Mouse (Mus musculus): ENCODE measurements around the gene Cep19. TPM values are rescaled to one million over a fixed set of nuclear protein-coding genes. Genes with fewer than 3 reads are reported as not detected.
"Not testable (repeated sequence)": the region's sequence is repeated elsewhere in the genome, so short reads cannot be mapped to it uniquely, and the experiment has no call there.

The Cep19 gene
- total RNA-seq (2021): 10 to 100 TPM; 62.9 to 65.4 TPM

DNA sequence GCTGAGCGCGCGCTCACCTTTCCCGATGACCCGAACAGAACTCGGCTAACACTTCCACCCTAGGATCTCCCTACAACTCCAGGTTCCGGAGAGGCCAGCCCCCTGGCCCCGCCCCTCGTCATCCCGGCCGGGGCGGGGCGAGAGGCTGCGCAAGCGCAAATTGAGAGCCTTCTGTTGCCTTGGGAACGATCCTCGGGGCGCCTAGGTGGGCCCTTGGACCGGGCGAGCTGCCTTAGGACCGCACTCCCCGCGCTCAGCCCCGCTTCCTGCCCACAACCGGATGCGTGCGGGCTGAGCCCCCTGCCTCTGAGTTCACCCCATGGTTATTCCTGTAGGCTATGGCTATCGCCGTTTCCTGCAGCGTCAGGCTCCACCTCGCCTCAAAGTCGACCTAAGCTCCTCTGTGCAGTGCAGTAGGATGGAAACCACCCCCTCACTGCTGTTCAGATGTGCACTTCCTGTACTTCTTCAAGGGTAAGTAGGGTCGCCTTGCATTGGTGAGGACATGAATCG, at the start of gene Cep19, which contains the start of gene Pigx:
Gene Cep19 (plus strand): TSS at position 163 of the 513 bp plus-strand sequence.
Gene Pigx (minus strand): TSS at position 103 of the 513 bp plus-strand sequence.
- DNase-seq (ENCODE audit: extremely low spot score in 1 of 2, low spot score in 1 of 2): peak; percentile 73 to 84

DNA sequence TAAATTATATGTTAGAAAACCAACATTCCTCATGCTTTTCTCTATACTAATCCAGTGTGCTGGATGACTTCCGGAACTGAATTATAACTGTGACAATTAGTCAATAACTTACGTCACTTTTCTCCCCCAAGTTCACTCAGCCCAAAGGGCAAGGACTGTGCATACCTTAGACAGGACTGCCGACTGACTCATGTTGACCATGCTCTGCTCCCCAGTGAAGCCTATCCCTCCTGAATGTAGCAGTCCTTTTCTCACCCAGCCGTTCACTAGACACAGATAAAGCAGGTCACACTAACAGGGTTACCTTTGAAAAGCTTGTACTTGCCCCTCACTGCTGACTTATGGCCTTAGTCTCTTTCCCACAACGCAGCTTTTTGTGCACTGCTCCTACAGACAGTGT, 40.8 kb upstream of the Cep19 start:
- DNase-seq (ENCODE audit: extremely low spot score in 1 of 2, low spot score in 1 of 2): no peak

DNA sequence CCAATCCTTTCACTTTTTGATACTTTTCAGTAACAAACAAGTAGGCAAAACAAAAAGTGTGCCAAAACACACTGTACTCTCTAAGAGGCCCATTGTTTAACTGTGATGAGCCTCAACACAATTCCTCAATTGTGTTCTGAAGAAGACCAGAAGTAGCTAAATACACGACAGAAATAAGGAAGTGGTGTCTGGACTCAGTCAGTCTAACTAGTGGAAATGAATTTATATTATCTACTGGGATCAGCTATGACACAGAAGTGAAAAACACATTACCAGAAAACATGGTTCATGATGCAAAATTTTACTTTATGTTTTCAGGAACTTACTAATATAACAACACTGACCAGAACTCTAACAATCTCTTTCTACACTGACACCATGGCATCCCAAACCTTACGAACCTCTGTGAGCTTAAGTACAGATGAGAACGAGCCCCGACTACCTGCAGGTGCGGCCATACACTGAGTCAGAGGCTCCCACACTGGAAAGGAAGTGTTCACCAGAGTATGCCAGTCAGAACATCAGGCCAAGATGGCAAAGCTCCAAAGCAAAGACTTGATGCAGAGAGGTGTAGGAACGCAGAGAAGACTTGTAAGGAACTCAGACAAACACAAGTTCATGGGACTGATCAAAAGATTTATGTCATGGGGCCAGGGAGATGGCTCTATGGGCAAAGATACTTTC, 39.6 kb upstream of the Cep19 start:
- DNase-seq (ENCODE audit: extremely low spot score in 1 of 2, low spot score in 1 of 2): no peak

DNA sequence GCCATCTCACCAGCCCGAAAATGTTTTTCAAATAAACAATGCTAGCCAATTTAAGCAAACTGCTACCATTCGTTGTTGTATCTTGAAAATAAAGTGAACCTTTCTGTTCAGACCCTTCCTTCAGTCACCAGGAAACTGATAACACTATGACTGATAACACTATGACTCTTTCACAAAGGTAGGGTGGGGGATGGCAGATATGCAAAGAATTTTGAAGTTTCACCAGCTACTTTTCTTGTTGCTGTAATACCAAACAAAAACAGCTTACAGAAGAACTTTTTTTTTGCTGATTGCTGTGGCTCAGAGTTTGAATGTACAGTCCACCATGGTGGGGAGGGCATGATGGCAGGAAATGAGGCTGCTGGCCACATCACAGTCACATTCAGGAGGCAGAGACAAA, 37.4 kb upstream of the Cep19 start:
- DNase-seq (ENCODE audit: extremely low spot score in 1 of 2, low spot score in 1 of 2): no peak

DNA sequence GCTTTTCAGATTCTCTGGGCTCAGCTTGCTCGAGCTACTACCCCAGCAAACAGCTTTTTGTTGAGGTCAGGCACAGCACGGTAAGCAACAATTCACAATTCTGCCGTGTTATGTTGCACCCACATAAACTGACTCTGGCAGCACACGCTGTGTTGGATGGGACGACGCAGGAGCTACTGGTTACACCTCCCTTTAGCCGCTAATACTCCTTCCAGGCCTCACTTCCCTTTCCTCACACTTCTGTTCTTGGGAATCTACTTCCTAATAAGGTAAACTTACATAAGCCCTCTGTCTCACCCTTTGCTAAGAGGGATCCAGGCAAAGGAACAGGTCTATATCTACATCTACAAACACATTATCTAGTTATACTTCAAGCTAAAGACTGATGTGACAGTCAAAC, 35.7 kb upstream of the Cep19 start:
- no peak for DNase-seq (ENCODE audit: extremely low spot score in 1 of 2, low spot score in 1 of 2)

DNA sequence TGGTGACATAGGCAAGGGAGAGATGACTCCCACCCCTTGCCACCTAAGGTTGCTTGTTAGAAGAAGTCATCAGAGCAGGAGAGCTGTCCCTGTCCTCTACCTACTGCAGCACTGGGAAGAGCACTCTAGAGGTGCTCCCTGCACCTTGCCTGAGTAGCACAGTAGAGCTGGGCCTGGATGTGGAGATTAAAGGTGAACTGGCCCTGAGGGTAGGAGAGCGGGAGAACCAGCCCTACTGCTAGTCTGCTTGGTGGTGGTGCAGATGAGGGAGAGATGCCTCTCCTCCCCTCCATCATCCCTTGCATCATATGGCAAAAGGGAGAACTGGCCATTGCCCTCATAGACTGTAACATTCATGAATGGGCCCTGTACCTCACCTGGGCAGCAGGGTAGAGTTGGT, 32.7 kb upstream of the Cep19 start:
- no peak for DNase-seq (ENCODE audit: extremely low spot score in 1 of 2, low spot score in 1 of 2)

DNA sequence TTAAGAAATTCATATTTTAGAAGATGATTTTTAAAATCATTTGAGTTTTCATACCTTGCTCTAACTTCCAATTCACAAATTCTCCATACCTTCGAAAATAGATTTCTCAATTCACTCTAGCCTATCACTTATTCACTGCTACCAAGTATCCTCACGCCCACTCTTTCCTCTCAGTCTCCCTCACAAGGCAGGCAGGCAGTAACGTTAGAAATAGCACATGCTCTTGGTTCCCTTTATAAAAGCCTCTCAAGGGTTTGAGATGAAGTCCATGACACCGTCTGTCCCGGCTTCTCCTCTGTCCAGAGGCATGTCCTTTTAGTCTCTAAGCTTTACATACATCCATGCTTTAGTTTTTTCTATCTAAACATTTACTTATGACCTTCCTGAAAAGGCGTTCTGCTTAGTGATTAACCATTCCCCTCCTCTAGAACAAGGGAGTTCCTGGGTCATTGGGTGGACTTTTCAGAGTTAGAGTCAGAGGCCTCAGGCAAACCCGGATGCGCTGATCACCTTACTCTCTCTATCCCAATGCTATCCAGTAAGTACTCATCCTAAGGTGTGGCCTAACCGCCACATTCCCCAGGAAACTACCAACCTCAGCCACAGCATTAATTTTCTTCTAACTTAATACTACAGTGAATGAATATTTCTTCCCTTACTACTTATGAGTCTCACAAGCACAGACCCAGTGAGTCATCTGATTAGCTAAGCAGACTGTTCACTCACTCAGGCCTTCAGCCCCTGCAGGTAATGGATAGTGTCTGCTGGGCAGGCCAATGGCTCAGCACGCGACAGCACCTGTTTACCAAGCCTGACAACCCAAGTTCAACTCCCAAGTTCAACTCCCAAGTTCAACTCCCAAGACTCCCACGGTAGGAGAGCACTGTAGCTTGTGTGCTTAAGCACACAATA, 31.0 kb upstream of the Cep19 start:
- DNase-seq (ENCODE audit: extremely low spot score in 1 of 2, low spot score in 1 of 2): no peak

DNA sequence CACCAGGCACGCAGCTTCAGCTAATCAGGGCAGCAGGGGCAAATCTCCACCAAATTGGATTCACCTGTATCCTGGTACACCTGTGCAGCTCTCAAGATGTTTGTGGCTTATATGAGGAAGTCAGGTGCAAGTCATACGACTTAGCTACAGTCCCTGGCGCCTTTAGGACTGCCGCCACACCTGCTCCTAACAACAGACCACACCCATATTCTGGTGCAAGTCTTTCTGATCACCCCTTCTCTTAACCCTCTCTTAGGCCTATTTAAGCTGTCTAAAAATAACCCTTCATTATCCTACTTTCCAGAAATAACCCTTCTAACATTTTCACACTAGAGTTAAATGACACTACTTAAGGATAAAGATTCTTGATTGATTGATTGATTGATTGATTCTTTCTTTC, 29.5 kb upstream of the Cep19 start:
- not testable (repeated sequence) for DNase-seq (ENCODE audit: extremely low spot score in 1 of 2, low spot score in 1 of 2)

DNA sequence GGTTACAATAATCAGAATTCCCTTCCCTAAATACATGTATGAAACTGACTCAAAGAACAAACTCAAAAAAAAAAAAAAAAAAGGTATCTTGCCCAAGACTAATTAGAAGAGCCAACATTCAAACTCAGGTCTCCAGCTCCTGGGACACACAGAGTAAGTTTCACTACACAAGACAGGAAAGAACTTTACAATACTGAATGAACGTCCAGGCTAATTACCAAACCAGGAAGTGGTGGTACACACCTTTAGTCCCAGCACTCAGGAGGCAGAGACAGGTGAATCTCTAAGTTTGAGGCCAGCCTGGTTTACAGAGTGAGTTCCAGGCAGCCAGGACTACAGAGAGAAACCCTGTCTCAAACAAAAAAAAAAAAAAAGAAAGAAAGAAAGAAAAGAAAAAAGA, 23.8 kb upstream of the Cep19 start:
- no peak for DNase-seq (ENCODE audit: extremely low spot score in 1 of 2, low spot score in 1 of 2)

DNA sequence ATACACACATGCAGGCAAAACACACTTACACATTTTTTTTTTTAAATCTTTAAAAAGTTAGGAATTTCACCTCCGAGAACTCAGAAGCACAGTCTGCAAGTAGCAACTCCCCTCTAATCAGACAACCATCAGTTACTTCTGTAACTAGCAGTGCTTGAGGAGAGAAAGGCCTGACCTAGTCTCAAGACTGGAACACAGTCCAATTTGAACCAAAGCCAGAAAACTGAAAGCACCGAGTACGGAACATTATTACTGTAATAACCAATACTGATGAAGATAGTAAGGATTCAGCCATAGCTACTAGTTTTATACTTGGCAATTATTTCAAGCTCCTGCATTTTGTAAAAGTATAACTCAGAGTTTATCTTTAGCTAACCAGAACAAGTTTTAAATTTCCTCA, 23.2 kb upstream of the Cep19 start:
- DNase-seq (ENCODE audit: extremely low spot score in 1 of 2, low spot score in 1 of 2): no peak

DNA sequence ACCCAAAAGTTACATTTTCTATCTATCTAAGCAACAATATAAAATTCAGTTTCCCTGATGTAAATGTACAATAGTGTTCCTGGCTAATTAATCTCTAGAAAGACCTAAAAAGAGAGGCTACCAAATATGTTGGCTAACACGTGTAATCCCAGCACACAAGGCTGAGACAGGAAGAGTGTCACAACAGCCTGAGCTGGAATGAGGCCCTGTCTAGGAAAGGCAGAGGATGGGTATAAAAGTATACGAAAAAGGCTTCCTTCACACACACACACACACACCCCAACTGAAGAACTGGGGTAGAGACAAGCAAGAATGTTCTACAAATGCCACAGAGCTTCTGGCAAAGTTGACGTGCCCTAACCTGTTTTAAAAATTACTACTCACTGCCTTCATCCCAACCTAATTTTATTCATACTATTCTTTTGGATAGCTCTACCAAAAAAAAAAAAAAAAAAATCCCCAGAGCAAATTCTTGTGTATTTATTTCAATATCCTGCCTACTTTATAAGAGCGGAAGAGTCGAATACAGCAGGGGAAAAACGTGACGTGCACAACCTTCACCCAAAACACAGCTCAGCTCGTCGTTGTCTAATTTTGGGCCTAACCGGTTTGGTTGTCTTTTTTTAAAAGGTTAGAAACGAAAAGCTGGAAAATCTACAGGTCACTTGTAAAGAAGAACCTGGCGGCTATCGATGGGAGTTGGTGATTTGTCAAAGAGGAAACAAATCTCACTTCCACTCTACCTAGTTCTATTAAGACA, 21.8 kb upstream of the Cep19 start:
- no peak for DNase-seq (ENCODE audit: extremely low spot score in 1 of 2, low spot score in 1 of 2)

DNA sequence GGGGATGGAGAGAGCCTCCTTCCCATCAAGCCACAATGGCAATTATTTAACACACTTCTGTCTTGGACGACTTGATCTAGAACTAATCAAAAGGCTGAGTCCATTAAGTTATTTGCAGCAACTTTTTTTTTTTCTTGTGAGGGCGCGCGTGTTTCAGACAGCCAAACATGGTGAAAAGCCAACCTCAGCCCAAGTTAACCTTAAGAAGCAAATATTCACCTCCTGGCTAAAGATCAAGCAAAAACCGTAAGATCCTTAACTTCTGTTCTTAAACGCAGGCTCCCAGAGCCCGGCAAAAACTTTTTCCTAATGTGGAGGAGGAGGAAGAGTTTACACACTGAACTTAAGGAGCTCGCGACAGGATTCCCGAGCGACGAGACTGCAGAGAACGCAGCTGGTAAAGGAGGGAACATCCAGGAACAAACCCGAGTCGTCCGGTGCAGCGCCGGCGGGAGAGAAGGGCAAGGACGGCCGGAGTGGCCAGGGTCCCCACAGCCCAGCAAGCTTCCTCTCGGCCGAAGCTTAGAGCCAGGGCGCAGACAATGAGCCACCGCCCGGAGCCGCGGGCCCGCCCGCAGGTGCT, 21.1 kb upstream of the Cep19 start:
- DNase-seq (ENCODE audit: extremely low spot score in 1 of 2, low spot score in 1 of 2): peak; percentile 16 to 23

DNA sequence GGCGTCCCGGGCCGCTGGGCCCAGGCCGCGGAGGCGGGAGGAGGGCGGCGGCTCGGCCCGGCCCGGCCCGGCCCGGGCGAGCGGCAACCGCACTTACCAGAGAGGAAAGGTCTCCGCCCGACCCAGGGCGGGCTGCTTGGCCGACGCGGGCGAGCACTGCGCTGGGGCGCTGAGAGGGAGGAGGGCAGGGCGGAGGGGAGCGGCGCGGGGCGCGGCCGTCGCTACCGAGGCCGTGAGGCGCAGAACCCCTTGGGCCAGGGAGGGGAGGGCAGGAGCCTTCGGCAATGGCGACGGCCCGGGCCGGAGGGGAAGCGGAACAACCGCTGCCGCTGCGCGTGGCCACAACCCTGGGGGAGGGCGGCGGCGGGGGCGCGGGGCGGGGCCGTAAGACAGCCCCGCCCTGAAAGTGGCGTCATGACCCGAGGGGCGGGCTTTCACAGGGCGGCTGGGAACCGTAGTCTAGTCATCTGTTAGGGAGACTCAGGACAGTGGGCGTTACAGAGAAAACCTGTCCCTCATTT, 20.5 kb upstream of the Cep19 start, which contains the start of gene Pak2:
Gene Pak2 (minus strand): TSS at position 352 of the 521 bp plus-strand sequence.
- peak; percentile 70 to 72 for DNase-seq (ENCODE audit: extremely low spot score in 1 of 2, low spot score in 1 of 2)

DNA sequence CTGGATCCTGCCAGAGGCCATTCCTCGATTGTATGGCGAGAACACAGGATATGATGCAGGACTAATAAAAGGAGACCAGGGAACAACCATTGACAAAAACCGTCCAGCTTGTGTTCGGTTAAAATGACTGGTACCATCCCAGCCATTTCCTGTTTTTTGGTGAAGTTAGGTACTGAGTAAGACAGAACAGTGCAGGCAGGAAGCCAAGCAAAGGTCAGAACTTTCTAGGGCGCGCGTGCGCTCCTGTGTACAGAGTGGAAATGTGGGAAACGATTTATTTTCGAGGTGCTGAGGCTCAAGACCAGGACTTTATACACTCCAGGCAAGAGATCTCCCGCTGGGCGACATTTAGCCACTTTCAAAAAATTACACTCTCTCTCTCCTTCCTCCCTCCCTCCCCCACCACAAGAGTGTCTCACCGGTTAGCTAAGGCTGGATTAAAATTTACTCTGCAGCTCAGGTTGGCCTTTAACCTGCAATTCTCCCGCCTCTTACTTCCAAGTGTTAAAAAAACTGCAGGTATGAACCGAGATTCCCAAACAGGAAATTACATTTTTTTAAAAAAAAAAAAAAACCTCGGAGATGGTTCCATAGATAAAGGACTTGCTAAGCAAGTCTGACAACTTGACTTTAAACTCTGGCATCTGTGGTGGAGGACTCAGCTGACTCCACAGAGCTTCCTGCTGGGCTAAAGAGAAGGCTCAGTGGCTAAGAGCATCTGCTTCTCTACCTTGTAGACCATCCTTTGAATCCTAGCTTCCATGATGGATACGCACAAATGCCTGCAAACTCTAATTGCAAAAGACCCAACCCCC, 11.8 kb upstream of the Cep19 start:
- DNase-seq (ENCODE audit: extremely low spot score in 1 of 2, low spot score in 1 of 2): no peak

DNA sequence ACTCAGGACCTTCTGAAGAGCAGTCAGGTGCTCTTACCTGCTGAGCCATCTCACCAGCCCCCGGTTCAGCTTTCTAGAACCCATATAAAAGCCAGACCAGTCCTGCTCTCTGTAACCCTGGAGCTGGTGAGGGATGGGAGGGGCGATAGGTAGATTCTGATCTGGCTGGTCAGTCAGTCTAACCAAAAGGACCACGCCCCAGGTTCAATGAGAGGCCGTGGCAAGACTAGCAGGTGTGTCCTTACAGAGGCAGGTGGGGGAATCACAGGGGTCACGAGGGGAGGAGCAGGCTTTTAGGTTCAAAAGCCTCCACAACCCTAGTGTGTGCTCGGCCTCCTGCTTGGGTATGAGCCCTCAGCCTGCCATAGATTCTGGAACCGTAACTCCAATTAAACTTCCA, 8.1 kb upstream of the Cep19 start:
- no peak for DNase-seq (ENCODE audit: extremely low spot score in 1 of 2, low spot score in 1 of 2)

DNA sequence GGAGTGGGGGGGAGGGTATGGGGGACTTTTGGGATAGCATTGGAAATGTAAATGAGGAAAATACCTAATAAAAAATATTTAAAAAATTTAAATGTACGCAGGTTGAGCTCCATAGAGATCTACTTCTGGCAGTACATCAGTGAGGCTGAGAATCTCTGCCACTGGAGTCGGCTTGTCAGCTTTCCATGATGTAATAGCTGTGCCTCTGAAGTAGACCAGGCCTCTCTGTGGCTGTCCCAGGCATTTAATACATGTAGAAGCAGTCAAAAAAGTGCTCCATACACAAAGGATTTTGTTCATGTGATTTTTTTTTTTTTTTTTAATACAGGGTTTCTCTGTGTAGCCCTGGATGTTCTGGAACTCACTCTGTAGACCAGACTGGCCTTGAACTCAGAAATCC, 1.8 kb upstream of the Cep19 start:
- DNase-seq (ENCODE audit: extremely low spot score in 1 of 2, low spot score in 1 of 2): not testable (repeated sequence)

DNA sequence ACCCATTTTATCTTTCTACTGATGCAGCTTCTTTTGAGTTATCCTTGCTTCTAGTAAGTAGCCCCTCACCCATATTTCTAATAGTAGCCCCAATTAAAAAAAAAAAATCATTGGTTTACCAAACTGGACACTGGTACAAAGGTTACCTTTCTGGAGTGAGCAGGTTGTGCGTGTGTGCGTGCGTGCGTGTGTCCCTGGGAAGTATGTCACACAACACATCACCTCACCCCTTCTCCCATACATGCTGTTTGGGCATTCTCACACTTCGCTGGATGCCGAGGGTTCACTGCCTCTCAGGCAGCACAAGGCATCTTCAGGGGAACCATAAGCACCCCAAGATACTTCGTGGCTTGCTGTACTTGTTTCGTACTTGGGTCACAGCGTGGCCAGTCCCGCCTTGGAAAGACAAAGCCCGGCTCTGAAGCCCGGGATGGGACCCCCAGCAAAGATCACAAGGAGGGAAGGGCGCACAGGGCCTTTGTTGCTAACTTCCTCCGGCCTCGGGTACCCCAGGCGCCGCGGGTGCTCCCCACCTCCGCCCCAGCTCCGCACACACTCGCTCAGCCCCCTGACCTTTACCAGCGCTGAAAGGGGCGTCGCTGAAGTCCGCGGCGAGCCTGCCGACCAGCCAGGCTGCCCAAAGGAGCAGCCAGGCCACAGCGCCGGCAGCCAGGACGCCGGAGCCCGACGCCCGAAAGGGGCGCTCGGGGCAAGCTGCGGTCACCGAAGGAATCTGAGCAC, 533 bp upstream of the Cep19 start:
- no peak for DNase-seq (ENCODE audit: extremely low spot score in 1 of 2, low spot score in 1 of 2)

DNA sequence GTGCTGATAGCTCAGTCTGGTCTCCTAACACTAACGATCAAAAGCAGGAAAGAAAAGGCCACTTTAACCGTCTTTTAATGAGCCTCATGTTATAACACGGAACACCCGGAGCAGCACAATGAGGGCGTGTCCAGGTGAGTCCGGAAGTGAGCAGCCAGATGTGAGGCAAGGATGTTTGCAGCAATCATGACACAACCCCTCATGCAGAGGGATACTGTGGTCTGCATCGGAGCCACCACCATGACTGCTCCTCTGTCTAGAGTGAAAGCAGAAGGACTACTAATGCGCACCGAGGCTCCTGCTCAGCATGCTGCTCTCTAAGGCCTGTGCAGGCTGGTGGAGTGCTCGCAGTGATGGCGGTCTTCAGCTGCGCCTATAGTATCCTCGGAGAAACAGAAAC, 2.7 kb downstream of the Cep19 start:
- DNase-seq (ENCODE audit: extremely low spot score in 1 of 2, low spot score in 1 of 2): no peak

DNA sequence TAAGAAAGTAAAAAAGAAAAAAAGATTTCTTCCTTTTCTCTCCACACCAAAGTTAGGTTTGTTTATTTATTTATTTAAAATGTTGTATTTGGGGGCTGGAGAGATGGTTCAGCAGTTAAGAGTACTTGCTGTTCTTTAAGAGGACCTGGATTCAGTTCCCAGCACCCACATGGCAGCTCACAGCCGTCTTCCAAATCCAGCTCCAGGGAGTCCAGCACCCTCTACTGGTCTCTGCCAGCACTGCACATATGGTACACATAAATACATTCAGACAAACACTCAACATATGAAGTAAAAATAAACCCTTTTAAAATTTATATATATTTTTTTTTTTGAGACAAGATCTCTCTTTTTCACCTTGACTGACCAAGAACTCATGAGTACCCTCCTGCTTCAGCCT, 6.1 kb downstream of the Cep19 start:
- DNase-seq (ENCODE audit: extremely low spot score in 1 of 2, low spot score in 1 of 2): no peak

Data from layer of hippocampus, postnatal 25 days (tissue).